Mouse (Mus musculus) erythroid progenitor cell, adult 5-6 weeks (primary cell): ENCODE data around the gene Sp100. TPM values are rescaled to one million over a fixed set of nuclear protein-coding genes. Genes with fewer than 3 reads are reported as not detected.
A peak's percentile ranks its signal among the peaks of the same experiment; 100 is the strongest.

Experiments used
- ATAC-seq: replicated peaks from 2 replicates; pipeline ENCODE4 v1.8.0; 2016; ENCODE audit warnings: moderate number of reproducible peaks, mild to moderate bottlenecking, moderate TSS enrichment, inconsistent platforms; ENCODE audit not compliant: poor library complexity, low FRiP score, severe bottlenecking
- total RNA-seq, 2 experiments: library from RNA; stranded (forward) in 1 of 2; stranded (reverse) in 1 of 2; fragments of 150-400 nt in 1 of 2; fragments of 186-747, 209-891 nt in 1 of 2; gene quantifications; 2 replicates each; pipeline versions ENCODE4 v1.2.3 to v1.2.4; 2015 to 2017; ENCODE audit warnings: low replicate concordance in 2 of 2

Sp100 gene
- total RNA-seq, 2 experiments from 2014 or later: 120 to 170 TPM

DNA sequence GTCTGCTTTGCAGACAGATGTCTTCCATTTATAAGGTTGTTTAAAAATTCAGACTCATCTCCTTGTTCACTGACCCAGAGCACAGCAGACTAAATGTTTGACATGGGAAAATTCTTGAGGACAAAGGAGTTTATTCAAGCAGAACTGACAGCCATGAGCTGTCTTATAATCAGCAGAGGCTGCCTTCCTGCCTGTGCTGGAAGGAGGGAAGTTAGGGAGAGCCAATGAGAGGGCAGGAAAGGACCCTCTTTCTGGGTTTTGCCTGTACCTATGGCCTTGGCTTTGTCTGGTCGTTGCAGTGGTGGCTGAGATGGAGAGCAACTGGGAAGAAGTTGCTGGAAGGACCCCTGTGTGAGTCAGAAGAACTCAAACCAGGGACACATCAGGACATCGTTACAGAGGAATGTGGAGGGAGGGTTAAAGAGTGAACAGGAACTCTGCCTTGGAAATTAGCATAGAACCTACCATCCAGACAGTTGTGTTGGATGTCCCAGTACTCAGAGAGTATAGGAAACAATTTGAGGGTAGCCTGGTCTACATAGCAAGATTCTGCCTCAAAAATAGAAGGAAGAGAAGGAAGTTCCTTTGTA lies 93.2 kb downstream of the Sp100 start:
- no peak for ATAC-seq

DNA sequence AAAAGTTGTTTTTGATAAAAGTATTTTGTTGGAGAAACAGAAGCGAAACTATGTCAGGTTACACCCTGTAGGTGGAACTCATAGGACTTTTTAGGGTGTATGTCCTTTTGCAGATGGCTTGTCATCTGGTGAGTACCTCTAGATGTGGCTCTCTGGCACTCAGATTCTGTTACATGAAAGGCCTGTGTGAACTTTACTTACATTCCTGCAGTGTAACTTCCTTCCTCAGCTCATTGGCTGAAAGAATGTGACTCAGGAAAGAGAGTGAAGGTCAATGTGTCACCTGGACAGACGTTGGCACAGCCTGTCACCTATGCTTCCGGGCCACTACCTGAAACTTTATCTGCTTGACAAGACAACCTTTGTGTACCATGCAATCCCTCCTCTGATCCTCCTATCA lies 94.8 kb downstream of the Sp100 start:
- ATAC-seq: no peak

GRCm38 (mm10) chr1:85746511-85746910 lies 96.7 kb downstream of the Sp100 start:
- no peak for ATAC-seq

DNA sequence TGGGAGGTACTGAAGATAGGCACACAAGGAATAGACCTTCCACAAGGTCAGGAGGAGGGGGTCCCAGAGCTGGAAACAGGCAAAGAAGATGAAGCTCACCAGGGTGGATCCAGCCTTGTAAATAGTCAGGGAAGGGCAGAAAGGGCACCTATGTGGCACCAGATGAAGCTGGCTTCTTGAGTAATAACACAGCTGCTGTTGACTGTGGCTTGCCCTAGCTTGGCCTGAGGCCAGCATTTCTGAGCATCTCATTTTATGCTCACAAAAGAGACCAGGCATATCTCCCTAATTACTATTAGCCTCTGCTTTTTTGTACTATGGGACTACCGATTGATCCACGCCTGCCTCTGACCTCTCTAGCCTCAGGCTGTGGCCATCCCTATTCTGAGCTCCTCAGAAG lies 100.0 kb downstream of the Sp100 start:
- no peak for ATAC-seq

DNA sequence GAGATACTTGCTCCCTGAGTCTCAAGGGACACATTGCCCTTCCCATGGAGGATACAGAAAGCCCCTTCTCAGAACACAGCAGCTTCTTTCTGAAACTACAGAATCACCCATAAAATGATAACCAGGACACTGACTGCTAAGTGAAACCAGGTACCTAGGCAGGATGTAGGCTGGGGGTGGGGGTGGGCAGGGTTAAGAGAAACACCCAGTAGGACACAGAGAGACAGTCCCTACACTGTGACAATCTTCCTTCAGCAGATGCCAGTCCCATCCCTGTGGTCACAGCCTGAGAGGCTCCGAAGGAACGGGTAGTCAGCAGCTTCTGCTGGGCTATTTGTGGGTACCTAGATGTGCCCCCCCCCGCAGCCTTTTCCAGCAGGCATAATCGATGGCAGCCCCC lies 100.9 kb downstream of the Sp100 start:
- ATAC-seq: no peak

GRCm38 (mm10) chr1:85751494-85751893 lies 101.7 kb downstream of the Sp100 start:
- ATAC-seq: 0 out of 2 replicates have a peak, but pooled peaks have one; percentile 27

GRCm38 (mm10) chr1:85751932-85752680 lies 102.3 kb downstream of the Sp100 start:
- ATAC-seq: no peak

DNA sequence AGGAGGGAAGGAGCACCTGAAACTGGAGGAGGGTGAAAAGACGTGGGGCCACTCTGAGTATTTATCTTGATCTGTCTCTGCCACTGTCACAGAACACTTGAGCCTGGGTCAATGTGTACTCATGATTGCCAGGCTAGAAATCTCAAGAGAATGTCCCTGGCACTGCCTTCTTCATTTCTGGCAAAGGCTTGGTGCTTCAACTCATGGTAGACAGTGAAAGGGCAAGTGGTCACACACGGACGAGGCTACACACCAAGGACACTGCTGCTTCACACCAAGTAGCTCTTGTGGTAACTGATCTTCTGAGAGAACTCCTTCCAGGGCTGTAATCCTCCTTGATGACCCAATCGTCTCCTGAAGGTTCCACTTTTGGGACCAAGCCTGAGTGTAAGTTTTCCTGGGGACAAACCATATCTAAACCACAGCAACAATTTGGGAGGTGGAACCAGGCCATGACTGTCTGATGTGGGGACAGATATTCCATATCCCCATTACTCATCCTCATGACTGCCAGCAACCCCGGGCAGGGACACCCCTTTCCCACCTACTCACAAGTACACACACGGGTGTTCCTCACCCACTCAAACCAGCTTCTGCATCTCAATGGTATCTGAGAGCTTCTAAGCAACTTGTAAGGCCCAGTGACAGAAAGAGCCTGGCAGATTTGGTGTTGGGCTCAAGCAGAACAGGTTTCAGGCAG lies 107.9 kb downstream of the Sp100 start:
- ATAC-seq: no peak

- ATAC-seq: no peak
Observed at GRCm38 (mm10) chr1:85758231-85758968, 108.6 kb downstream of the Sp100 start.

- no peak for ATAC-seq
Observed at GRCm38 (mm10) chr1:85758969-85759293, 109.1 kb downstream of the Sp100 start.

Other genes starting within 250 kb of the Sp100 start
- not detected in 2 replicates for gene G530012D18Rik, start 74.3 kb upstream of the Sp100 start, total RNA-seq (2015; ENCODE audit: low replicate concordance)
- not detected in 2 replicates for gene G530012D18Rik, start 74.3 kb upstream of the Sp100 start, total RNA-seq (2017; ENCODE audit: low replicate concordance)
- 24.7 and 30.6 TPM in 2 replicates for gene Sp110, start 51.2 kb upstream of the Sp100 start, total RNA-seq (2015; ENCODE audit: low replicate concordance)
- 19.3 and 26.7 TPM in 2 replicates for gene Sp110, start 51.2 kb upstream of the Sp100 start, total RNA-seq (2017; ENCODE audit: low replicate concordance)
- 38.6 and 78.4 TPM in 2 replicates for gene Sp140, start 49.6 kb upstream of the Sp100 start, total RNA-seq (2015; ENCODE audit: low replicate concordance)
- 28.1 and 33.1 TPM in 2 replicates for gene Sp140, start 49.6 kb upstream of the Sp100 start, total RNA-seq (2017; ENCODE audit: low replicate concordance)
- 14.4 and 23.5 TPM in 2 replicates for gene A630001G21Rik, start 128.7 kb downstream of the Sp100 start, total RNA-seq (2015; ENCODE audit: low replicate concordance)
- 6.3 and 6.7 TPM in 2 replicates for gene A630001G21Rik, start 128.7 kb downstream of the Sp100 start, total RNA-seq (2017; ENCODE audit: low replicate concordance)
- 42.3 and 44.0 TPM in 2 replicates for gene Cab39, start 143.5 kb downstream of the Sp100 start, total RNA-seq (2015; ENCODE audit: low replicate concordance)
- 46.5 and 52.2 TPM in 2 replicates for gene Cab39, start 143.5 kb downstream of the Sp100 start, total RNA-seq (2017; ENCODE audit: low replicate concordance)
- 3.4 and 9.4 TPM in 2 replicates for gene Itm2c, start 244.3 kb downstream of the Sp100 start, total RNA-seq (2015; ENCODE audit: low replicate concordance)
- 6.3 and 12.1 TPM in 2 replicates for gene Itm2c, start 244.3 kb downstream of the Sp100 start, total RNA-seq (2017; ENCODE audit: low replicate concordance)